Mouse (Mus musculus) megakaryocyte progenitor cell, adult 5-6 weeks (primary cell): ENCODE data around the gene Acyp1. TPM values are rescaled to one million over a fixed set of nuclear protein-coding genes. Genes with fewer than 3 reads are reported as not detected.
"Not testable (repeated sequence)": the region's sequence is repeated elsewhere in the genome, so short reads cannot be mapped to it uniquely, and the experiment has no call there.

Experiments used
- ATAC-seq: replicated peaks from 2 replicates; pipeline ENCODE4 v1.8.0; 2016; ENCODE audit warnings: mild to moderate bottlenecking, moderate TSS enrichment, inconsistent platforms; ENCODE audit not compliant: poor library complexity
- total RNA-seq, 2 experiments: library from RNA; stranded (forward) in 1 of 2; stranded (reverse) in 1 of 2; fragments of 157-497, 149-512 nt in 1 of 2; fragments of 200-1000 nt in 1 of 2; gene quantifications; 2 replicates each; pipeline versions ENCODE4 v1.2.3 to v1.2.4; 2015 to 2017

Acyp1 gene
- total RNA-seq, 2 experiments from 2014 or later: 52.4 to 54.5 TPM

DNA sequence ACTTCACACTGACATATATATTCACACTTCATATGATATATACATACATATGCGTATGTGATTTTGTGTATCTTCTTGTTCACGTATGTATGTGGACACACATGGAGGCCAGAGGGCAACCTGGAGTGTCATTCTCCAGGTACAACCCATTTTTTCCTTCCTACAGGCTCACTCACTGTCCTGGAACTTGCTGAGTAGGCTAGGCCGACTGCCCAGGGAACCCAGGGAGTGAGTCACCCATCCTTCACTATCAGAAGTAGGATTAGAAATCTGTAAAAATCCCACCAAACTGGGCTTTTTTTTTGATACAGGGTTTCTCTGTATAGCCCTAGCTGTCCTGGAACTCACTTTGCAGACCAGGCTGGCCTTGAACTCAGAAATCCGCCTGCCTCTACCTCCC, 3.2 kb downstream of the Acyp1 start:
- no peak for ATAC-seq

DNA sequence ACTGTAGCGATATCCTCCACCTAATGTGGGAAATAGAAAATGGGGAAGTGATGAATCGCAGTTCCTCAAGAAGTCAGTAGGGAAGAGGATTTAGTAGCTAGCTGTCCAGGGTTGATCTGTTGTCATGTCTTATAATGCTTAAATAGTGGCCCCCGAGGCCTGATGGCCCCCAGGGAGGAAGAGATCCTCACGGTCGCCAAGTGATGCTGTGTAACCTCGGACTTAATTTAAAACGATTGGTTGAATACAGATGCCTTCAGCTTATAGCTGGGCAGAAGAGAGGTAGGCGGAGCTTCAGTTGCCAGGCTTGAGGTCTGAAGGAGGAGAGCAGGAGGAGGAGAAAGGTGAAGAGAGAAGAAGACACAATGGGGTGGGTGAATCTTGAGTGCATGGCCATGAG, 3.9 kb downstream of the Acyp1 start:
- ATAC-seq: no peak

DNA sequence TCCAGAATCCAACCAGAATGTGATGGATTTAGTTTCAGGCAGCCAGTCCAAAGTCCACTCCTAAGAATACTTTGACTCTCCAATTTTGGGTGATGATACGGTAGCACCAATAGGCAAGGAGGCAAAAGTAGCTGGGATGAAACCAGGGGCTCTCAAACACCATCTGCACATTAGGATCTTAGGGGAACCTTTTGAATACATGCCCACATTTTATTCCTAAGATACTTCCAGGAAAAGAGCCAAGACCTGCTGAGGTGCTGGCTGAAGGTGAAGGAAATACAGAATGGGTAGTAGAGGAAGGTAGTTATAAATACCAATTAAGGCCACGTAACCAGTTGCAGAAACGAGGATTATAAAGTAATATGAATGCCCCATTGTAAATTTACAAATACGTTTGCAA, 6.5 kb downstream of the Acyp1 start:
- not testable (repeated sequence) for ATAC-seq

DNA sequence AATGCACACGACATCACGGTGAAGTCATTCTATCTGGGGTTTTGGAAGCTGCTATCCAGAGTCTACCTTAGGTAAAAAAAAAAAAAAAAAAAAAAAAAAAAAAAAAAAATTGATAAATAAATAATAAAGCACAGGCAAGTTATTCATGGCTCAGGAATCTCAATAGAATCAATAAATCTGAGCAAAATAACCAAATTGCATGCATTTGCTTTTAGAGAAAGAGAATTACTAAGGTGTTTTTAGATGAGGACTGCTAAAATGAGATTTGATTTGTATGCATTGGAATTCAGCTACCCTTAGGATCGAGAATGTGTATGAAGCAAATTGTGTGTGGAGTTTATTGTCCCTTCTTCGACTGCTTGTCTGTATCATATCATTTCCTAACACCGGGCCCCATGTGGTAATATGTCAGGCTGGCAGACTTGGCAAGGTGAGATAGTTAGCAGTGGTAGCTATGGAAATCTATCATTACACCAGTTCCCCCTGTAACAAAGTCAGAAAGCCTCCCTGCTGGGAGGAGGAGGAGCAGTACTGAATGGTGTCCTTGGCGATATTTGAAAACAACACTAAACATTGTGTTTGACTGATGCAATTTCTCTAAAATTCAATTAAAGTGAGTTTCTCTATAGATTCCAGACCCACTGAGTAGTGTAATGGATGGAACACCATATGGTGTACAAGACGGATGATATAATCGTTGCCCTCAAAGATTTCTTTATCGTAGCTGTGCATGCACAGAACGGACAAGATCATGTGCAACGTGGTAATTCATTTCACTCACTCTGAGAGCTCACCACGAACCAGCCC, 7.2 kb downstream of the Acyp1 start:
- peak; percentile 63 for ATAC-seq

DNA sequence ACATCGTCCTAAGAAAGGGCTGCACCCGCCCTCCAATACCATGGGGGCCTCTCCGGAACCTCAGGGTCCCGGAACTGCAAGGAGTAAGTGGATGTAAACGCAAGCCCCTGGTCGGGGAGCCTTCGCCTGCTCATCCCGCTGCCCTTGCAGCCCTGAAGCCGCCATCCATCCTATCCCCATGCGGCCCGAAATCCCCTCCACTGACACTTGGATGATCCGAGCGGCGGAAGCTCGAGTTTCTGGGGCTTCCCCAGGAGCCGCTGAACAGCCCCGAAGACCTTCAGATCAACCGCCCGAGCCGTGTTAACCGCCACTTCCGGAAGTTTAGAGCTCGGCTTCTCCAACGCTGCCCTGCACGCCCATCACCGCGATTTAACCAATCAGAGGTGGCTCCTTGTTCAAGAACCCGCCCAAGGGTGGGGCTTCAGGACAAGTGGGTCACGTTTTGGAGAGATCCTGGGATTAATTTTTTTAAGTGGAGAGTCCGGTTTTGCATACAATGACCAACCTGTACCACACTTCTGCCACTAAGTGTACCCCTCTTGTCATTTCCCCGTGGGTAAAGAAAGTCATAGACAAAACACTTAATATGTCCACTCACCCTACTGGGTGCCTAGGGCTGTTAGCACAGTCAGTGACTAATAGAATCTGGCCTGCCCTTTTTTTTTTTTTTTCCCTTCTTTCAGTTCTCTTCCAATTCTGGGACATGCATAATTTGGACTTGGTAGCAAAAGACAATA, 8.0 kb downstream of the Acyp1 start:
- peak; percentile 83 for ATAC-seq

DNA sequence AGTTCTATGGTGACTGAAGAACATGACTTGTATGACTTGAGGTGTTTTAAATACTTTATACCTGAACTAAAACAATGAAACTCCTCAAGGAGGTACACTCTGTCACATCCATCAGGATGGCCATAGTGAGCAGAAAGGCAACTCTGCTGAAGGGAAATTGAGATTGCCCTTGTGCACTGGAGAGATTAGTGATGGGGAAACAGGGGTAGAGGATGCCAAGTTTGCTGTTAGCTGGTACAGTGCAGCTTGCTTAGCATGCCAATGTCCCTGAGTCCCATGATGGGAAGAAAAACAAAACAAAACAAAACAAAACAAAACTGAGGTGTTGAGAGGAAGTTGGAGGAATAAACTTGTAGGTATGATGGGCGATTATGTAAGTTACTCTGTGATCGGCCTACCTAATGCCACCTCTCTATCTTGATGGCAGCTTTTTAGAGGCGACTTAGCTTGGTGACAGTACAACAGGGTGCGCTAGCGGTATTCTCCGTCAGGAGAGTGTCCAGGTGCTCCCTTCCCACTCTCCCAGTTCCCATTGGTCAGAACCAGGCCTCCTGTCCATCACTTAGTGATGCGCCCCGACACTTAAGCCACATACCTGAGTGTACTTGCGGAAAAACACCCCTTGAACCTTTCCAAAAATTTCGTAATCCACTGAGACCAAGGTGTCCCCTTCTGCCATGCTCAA, 8.7 kb downstream of the Acyp1 start:
- 0 out of 2 replicates have a peak, but pooled peaks have one; percentile 10 for ATAC-seq

DNA sequence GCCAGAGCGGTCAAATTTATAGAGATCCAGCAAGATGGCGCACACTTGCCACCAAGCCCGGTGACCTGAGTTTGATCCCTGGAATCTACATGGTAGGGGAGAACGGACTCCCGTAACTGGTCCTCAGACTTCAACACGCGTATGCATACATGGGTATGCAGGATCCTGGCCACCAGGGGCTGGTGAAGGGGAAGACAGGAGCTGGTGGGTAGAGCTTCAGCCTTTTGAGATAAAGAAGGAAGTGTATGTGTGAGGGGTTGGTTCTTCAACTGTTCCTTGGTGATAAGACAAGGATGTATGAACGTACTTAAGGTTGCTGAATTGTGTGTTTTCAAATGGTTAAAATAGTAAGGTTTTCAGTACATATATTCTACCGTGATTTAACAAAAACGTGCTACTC, 9.3 kb downstream of the Acyp1 start:
- ATAC-seq: peak; percentile 63

DNA sequence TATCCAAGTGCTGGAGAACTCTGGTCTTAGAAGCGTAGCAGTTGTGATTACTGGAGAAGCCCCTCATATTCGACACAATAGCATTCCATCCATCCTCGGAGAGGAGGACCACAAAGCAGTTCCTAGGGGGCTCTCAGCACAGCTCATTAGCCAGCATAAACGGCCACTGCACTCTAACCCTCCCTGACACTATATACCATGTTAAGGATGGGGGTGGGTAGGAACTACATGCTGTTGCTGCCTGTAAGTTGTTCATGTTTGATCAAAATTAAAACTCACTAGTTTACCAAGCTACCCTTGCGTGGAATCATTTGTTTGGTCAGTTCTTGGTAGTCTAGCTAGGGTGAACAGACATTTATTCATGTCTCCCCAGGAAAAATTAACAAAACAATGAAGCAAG, 12.0 kb downstream of the Acyp1 start:
- no peak for ATAC-seq

DNA sequence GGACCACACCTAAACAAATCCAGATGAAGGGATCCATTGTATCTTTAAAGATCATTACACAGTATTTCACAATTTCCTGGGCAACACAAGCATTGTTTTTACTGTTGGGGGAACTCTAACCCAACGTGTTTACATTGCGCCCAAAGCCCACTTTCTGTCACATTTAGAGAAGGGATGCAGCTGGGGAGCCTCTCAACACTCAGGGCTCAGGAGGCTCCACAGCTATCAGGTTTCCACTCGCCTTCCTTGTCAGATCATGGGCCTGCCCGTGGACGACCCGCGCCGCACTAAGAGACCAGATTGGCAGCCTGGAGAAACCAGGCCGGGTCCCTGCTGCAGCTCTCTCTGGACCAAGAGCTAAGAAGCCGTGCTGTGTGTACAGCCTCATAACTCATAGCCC, 14.7 kb downstream of the Acyp1 start:
- no peak for ATAC-seq

DNA sequence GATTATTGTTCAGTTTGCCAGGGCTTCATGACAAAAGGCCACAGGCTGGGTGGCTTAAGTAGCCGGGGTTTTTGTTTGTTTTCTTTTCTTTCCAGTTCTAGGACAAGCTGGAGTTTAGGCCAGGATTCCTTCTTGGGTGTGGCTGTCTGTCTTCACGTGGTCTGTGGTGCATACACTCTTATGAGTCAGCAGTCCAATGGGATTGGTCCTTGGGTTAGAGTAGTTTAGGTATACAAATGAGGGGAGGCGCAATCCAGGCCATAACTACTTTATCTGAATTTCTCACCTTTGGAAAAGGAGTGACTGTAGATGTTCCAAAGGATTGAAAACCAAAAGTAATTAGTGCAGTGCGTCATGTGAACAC, 16.4 kb downstream of the Acyp1 start:
- no peak for ATAC-seq

DNA sequence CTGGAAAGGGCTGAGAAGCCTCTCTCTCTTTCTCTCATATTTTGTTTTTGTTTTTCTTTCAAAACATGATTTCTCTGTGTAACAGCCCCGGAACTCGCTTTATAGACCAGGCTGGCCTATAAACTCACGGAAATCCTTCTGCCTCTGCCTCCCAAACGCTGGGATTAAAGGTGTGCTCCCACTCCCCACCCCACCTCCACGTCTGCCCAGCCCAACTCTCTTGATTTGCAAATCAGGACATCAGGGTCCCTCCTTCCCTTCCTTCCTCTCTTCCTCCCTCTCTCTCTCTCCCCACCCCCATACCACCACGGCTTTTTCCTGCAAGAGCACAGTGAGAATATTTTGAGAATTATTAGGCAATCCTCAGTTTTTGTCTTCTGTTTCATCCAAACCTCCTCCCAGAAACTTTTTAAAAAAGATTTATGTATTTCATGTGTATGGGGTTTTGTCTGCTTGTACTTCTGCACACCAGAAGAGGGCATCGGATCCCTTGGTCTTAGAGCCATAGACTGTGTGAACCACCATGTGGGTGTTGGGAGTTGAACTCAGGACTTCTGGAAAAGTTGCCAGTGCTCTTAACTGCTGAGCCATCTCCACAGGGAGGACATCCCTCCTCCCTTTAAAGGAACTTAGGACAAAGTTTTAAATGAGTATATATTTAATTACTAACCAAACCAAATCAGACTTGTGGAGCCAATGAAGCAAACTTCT, 17.0 kb downstream of the Acyp1 start:
- no peak for ATAC-seq

DNA sequence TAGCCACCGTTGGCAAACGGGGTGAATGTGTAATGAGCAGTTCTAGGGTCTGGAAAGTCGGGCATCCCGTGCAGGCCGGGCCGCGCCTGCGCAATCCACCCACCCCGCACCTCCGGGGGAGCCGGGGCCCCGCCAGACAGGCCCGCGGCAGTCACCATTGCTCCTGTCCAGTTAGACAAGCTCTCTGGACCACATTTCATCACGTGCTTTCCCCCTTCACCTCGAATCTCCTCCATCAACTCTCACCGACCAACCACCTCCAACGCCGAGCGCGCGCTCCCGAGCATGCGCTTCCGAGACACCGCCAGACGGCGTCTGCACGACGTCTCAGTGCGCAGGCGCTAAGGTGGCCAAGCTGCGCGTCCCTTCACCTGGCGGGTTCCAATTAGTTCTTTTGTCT, 17.9 kb downstream of the Acyp1 start, which contains the start of gene Mlh3:
TSS of gene Mlh3 (minus strand) at position 281 of the 400 bp plus-strand sequence.
- ATAC-seq: peak; percentile 89

DNA sequence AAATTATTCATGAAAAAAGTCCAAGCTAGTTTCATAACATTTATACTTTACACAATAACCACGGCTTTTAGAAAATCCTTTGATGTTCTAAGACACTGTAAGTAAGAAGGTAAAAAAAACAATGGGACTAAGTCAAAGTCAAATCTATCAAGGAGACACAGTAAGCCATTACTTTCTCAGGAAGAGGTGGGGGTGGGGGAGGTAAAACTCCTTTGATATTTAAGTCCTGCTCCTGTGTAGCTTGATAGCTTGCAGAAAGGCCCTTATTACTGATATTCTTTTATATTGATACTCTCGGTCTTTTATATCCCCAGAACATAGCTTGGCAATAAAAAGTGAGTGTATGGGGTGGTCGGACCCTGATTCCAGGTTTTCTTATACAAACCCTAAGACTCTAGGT, 18.4 kb downstream of the Acyp1 start:
- ATAC-seq: no peak

DNA sequence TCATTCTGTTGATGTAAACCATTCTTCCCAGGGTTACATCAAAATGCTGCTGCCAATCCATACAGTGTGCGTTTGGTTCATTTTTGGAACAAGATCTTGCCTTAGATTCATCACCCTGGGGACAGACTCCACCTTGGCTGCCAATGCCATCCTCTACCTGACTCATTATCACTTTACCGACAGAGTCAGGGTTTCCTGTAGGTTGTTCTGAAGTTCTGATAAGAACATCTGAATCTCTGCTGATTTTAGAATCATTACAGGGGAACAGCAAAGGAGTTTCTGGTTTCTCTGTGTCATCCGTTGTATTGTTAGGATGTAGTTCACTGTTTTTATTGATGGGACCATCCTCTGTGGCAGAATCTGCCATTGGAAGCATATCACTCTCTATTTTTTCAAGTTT, 22.0 kb downstream of the Acyp1 start:
- no peak for ATAC-seq

DNA sequence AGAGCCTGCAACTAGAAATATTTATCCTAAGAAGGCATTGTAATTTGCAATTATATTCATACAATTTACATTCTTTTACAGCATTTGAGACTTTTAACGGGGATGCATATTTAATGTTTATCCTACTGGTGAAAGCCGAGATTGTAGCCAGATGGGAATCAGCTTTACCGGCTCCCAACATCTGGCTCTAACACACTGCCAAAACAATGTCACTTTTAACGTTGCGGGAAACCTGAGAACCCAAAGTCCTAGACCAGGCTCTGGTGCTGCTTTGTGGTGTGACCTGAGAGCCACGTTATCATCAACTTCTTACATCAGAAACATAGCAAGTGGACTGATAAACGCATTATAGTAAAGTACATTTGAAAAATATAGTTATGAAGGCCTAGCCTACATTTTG, 23.3 kb downstream of the Acyp1 start:
- no peak for ATAC-seq

DNA sequence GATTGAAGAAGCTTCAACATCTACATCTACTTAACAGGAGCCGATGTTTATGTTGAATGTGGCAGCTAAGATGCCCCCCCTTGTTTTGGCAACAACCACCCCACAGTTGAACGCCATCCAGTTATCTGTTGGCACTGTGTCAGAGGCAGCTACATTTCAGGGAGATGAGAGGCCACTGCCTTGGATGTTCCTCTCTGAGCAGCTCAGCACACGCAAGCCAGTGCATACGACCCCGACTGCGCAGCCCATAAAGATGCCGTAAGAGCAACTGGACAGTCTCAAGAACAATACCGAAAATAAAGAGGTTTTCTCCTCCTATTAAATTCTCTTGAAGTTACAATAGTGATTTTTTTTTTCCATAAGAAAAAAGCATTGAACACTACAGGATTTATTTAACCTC, 23.7 kb downstream of the Acyp1 start:
- ATAC-seq: no peak

DNA sequence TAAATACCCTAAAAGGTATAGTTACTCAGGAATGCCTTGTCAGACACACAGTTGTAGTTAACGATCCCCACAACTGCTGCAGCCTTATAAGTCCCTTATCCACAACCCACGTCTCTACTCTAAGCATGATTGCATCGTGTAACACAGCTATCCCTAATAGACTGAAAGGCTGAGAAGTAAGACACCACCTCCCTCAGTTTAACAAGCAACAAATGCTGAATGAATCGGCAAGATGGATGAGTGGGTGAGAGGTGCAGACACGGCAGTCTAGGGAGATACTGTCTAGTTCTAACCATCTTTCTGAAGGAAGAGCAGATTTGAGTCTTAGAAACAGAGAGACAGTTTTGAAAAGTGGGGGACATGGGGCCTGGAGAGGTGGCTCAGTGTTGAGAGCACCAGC, 25.0 kb downstream of the Acyp1 start:
- ATAC-seq: no peak

DNA sequence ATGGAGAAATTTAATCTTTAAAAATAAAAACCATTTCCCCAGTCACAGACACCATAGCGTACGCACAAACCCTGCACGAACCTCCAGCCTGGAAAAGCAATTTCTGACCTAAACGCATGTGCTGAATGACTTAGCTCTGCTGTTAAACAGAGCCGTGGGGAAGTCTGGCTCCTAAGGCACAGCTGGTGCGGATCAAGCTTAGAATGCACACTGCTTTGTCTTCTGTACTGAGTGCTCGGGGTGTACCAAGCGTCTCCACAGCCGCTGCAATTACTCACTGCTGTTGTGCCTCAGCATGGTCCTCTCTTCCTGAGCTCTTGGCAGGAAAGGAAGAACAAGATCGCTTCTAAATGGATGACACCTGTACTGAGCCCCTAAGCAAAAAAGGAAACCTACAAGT, 25.7 kb downstream of the Acyp1 start:
- ATAC-seq: no peak

DNA sequence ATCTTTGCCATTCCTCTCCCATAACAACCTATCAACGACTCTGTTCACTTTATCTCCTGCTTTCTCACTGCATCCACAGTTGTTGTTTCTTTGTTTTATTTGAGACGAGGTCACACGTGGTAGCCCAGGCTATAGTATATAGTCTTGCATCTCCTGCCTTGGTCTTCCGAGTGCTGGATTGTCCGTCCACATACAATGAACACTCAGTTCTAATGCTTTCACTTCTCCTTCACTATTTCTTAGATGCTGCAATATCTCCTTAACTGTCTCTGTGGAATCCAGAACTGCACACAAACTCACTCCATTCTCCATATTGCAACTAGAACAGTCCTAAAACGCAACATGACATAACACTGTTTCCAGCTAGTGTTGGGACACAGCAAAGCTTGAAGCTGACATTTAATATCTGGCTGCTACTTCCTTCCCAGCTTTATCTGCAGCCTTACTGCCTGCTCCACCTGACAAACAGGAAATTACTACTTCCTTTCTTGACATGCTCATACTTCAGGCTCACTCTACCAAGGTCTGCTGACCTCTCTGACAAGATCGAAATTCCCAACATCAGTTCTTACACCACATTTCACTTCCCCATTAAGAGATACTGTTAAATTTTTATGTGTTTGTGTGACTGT, 31.1 kb downstream of the Acyp1 start:
- peak; percentile 88 for ATAC-seq

DNA sequence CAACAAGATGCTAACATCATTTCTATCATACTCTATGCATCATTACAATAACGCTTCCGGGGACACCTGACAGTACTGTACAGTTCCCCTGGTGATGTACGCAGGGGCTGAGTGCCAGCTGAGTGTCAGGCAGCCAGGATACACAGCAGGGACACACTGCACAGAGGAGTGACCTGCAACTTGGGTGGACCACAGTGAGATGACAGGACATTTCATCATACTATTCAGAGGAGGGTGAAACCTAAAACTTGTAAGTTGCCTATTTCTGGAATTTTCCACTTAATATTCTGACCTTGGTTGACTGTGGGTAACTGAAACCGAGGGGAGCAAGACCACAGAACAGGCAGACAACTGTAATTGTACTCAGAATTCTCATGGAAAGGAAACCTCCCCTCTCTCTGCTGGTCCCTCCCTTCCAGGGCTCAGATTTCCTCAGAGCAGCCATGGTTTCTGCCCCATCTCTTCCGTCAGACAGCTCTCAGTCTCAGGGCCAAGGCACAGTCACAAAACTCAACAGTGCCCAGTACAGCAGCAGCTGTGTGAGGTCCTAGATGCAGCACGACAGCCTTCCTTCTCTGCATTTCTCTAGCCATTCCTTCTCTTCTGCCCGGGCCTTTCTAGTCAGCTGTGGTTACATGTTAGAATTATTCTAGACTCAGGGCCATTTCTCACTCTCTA, 32.0 kb downstream of the Acyp1 start:
- ATAC-seq: peak; percentile 25
